Mouse (Mus musculus) spleen, postnatal 4 days (tissue): ENCODE measurements around the gene Vmn1r85.
A peak's percentile ranks its signal among the peaks of the same experiment; 100 is the strongest.

ENCODE experiments used
- DNase-seq, 2 experiments: peaks; one replicate each; pipeline ENCODE4 v3.0.0; 2022; ENCODE audit warnings: low spot score in 2 of 2

Vmn1r85 gene

DNA sequence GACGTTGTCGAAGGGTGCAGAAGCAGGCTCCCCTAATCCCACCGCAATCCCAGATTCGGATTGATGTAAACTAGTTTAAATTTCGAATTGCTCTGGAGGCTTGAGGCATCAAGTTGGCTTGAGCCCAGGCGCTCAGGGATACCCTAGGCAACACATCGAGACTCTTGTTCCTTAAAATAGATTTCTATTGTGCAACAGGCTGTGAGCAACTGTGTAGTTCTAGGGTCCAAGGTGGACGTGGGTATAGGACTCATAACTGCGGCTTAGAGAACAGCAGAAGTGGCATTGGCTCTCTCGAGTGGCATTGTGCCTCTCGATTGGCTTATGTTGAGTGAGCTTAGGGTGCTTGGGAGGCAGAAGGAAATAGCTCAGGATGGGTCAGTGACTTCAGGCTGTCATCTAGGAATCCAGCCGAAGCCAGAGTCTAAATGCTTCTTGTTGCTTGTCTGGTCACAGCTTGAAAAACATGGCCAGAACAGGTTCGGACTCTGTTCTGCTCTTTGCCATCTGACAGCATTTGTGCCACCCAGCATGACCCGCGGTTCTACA, 56.3 kb downstream of the Vmn1r85 start:
- DNase-seq, result no peak

DNA sequence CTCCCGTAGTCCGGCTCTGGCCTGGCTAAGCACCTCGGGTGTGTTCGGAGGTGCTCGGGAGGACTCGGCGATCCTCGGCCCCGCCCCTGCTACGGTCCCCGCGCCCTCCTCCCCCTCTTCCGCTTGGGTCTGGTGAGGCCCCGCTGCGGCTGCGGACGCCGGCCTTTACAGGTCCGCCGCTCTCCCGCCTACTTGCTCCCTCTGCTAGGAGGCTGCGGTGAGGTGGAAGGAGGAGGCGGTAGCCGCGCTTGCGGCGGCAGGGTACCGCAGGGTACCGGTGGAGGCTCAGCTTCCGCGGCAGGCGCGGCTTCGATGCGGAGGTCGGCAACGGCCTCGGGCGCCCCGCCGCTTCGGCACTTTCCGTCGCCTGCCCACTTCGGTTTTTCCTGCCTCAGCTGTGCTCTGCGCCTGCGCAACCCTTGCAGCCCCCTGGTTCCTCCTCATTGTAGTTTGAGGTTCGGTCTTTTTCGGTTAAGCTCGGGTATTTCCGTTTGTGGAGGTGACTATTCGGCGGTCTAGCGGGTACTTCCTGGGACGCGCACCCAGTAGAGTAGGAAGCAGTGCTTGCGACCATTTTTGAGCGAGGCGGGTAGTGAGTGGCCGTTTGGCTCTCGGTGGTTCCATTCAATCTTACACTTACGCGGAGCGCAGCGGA, 56.9 kb downstream of the Vmn1r85 start, which contains the start of gene Ube2m:
Ube2m (minus strand) TSS at position 375 of the 655 bp plus-strand sequence.
- DNase-seq, result peak; percentile 96 to 98

- peak in 1 of 2 experiments; percentile 82 for DNase-seq
Observed at GRCm38 (mm10) chr7:13037366-13037765, 57.6 kb downstream of the Vmn1r85 start.

- no peak for DNase-seq
Observed at GRCm38 (mm10) chr7:13036806-13037205, 58.2 kb downstream of the Vmn1r85 start.

- DNase-seq, result peak in 1 of 2 experiments; percentile 63
Observed at GRCm38 (mm10) chr7:13035211-13035855, 59.6 kb downstream of the Vmn1r85 start.

DNA sequence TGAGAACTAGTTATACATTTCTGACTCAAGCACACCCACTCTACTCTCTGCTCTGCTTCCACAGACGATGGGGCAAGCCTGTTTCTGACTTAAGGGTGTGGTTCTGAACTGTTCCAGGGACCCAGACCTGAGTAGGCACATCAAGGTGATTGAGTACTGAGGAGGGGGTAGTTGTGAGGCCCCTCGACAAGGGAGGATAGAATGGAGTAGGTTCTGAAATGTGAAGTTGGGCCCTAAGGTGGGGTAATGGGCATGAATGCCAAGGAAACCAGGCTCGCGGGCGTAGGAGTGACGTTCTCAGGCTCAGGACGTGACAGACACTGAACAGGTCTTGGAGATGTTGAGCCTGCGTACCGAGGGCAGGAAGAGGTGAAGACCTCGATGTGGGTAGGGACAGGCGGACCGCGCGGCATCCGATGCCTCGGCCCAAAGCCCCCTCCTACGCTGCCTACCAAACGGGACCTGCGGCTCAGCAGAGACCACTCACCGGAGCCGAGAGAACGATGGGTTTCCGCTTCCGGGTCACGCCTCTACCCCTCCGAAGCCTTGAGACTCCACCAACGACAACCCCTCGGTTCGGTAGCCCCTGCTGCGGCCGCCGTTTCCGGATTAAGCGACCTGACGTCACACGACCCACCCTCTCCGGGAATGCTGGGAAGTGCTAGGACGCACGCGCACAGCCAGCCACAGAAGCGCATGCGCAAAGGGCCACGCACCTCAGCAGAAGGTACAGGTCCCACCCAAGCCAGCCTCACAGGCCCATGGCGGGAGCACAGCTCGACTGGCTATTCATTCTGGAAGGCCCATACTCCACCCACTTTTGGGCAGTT, 60.6 kb downstream of the Vmn1r85 start, which contains the start of gene Chmp2a:
Chmp2a (minus strand) TSS at position 660 of the 830 bp plus-strand sequence.
- DNase-seq, result peak; percentile 95 to 98

DNA sequence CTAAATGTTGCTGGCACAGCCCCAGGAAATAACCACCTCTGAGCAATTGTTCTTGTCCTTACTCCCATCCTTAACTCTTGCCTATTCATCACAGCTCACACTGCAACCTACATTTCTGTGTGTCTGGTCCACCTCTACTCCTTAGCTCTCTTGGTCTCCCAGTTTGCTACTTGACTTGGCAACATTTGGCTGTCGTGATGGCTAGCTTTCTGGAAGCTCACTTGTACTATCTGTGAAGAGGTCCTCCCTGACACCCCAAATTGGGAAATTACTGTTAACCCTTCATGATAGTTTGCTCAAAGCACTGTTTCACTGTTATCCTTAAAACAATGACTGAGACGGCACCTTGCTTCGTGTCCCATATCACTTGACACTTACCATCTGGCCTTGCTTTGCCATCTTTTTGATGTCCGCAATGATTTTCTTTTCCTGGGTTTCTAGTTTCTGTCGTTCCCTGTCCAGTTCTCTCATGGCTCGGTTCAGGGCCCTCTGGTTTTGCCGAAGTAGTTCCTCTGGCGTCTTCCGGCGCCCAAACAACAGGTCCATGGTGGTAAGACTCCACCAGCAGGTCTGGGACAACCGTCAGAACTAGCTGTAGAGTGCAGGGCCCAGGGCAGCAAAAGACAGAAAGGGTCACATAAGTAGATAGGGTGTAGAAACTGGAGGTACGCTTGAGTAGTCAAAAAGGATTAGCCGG, 61.4 kb downstream of the Vmn1r85 start:
- DNase-seq, result peak in 1 of 2 experiments; percentile 62
